Mouse (Mus musculus): ENCODE data around the gene Ppp1r1a.

Gene Ppp1r1a

GRCm38 (mm10) chr15:103514119-103514518 is 23.7 kb downstream of the Ppp1r1a start:
- DNase-seq, result peak; percentile 78

GRCm38 (mm10) chr15:103513621-103514031 is 24.2 kb downstream of the Ppp1r1a start:
- DNase-seq, result no peak

- DNase-seq, result no peak
Measured at GRCm38 (mm10) chr15:103511652-103512051, 26.2 kb downstream of the Ppp1r1a start.

GRCm38 (mm10) chr15:103509317-103509716 is 28.5 kb downstream of the Ppp1r1a start:
- no peak for DNase-seq

GRCm38 (mm10) chr15:103503660-103504059 is 34.1 kb downstream of the Ppp1r1a start:
- DNase-seq, result no peak

GRCm38 (mm10) chr15:103503251-103503600 is 34.6 kb downstream of the Ppp1r1a start:
- DNase-seq, result no peak

GRCm38 (mm10) chr15:103502435-103503250 is 35.2 kb downstream of the Ppp1r1a start, which contains the start of gene Pde1b:
TSS of gene Pde1b (plus strand) at chr15:103503034.
- peak; percentile 73 for DNase-seq

- DNase-seq, result no peak
Measured at GRCm38 (mm10) chr15:103501186-103501585, 36.6 kb downstream of the Ppp1r1a start.

GRCm38 (mm10) chr15:103500723-103501122 is 37.1 kb downstream of the Ppp1r1a start:
- DNase-seq, result no peak

- DNase-seq, result no peak
Measured at GRCm38 (mm10) chr15:103498157-103498556, 39.6 kb downstream of the Ppp1r1a start.

- no peak for DNase-seq
Measured at GRCm38 (mm10) chr15:103496204-103497140, 41.3 kb downstream of the Ppp1r1a start.

GRCm38 (mm10) chr15:103488336-103488735 is 49.5 kb downstream of the Ppp1r1a start:
- DNase-seq, result no peak

- no peak for DNase-seq
Measured at GRCm38 (mm10) chr15:103486658-103487057, 51.1 kb downstream of the Ppp1r1a start.

GRCm38 (mm10) chr15:103485106-103485505 is 52.7 kb downstream of the Ppp1r1a start:
- DNase-seq, result no peak

GRCm38 (mm10) chr15:103484490-103484889 is 53.3 kb downstream of the Ppp1r1a start:
- DNase-seq, result no peak

GRCm38 (mm10) chr15:103482488-103482887 is 55.3 kb downstream of the Ppp1r1a start:
- peak; percentile 24 for DNase-seq
